Mouse (Mus musculus) bone marrow, adult 2 months (tissue): ENCODE measurements at regions not wholly inside any gene's neighbourhood (a gene's known extent, or its start where the extent isn't known, plus 50 kb on each side); places are given as distances from the start of the nearest gene placed in this dataset.

Experiments
- CTCF ChIP-seq: fragments of 200-500 bp; IDR thresholded peaks from 2 replicates; pipeline ENCODE4 v1.5.1; 2011; ENCODE audit warnings: low read length, control low read depth; ENCODE audit not compliant: control insufficient read depth, insufficient read depth
- POLR2A ChIP-seq: fragments of 200-500 bp; IDR thresholded peaks from 2 replicates; pipeline ENCODE4 v1.6.1; 2011; ENCODE audit warnings: low read depth, mild to moderate bottlenecking, control low read depth, low read length, borderline replicate concordance; ENCODE audit not compliant: control insufficient read depth

GRCm38 (mm10) chr3:41413771-41414170, 141.8 kb upstream of the Jade1 start:
- TF ChIP-seq CTCF (no peak), POLR2A (no peak)
